Mouse (Mus musculus): ENCODE results near the gene Gabbr2.
A peak's percentile ranks its signal among the peaks of the same experiment; 100 is the strongest.

Gabbr2 gene

GRCm38 (mm10) chr4:46869380-46869779 is 122.3 kb downstream of the Gabbr2 start:
- no peak for ATAC-seq (ENCODE audit: insufficient number of reproducible peaks, low FRiP score, low TSS enrichment)

DNA sequence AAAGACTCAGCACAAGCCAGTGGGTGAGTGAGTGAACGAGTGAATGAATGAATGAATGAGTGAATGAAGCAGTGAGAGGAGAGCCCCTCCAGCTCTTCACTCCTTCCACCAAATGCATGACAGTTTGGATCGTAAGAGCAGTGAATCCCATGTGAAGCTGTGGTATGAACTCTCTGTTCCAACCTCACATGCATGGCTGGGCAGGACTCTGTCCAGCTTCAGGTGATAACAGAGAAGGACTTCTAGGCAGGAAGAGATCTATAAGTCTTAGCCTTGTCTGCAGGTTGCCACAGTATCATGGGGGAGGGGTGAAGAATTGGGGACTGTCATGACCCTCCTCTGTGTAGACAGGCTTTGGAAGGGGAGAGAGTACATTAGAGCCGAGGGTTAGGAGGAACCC is 122.8 kb downstream of the Gabbr2 start:
- no peak for ATAC-seq (ENCODE audit: insufficient number of reproducible peaks, low FRiP score, low TSS enrichment)

DNA sequence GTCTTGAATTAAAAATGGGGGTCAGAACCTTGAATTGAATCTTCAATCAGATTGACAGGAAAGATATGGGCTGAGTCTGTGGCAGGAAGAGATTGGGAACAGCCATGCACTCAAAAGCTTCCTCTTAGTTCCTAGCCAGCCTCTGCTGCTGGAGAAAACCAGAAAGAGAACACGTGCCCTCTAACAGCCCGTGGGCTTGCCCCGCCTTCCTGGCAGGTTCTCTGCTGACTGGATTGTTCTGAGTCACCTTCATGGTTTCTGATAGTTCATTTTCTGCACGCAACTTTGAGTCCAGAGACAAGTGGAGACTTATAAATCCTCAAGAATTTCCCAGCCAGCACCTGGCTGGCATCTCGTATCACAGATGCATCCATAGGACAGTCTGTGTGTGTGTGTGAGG is 123.5 kb downstream of the Gabbr2 start:
- no peak for ATAC-seq (ENCODE audit: insufficient number of reproducible peaks, low FRiP score, low TSS enrichment)

GRCm38 (mm10) chr4:46867779-46868178 is 123.9 kb downstream of the Gabbr2 start:
- no peak for ATAC-seq (ENCODE audit: insufficient number of reproducible peaks, low FRiP score, low TSS enrichment)

GRCm38 (mm10) chr4:46866070-46866469 is 125.6 kb downstream of the Gabbr2 start:
- no peak for ATAC-seq (ENCODE audit: insufficient number of reproducible peaks, low FRiP score, low TSS enrichment)

GRCm38 (mm10) chr4:46863721-46864120 is 128.0 kb downstream of the Gabbr2 start:
- no peak for ATAC-seq (ENCODE audit: insufficient number of reproducible peaks, low FRiP score, low TSS enrichment)

- ATAC-seq (ENCODE audit: insufficient number of reproducible peaks, low FRiP score, low TSS enrichment) = no peak
These were observed 129.0 kb downstream of the Gabbr2 start for GRCm38 (mm10) chr4:46862677-46863076.

GRCm38 (mm10) chr4:46860586-46860985 is 131.1 kb downstream of the Gabbr2 start:
- ATAC-seq (ENCODE audit: insufficient number of reproducible peaks, low FRiP score, low TSS enrichment) = no peak

GRCm38 (mm10) chr4:46858899-46859298 is 132.8 kb downstream of the Gabbr2 start:
- peak; percentile 88 for ATAC-seq (ENCODE audit: insufficient number of reproducible peaks, low FRiP score, low TSS enrichment)

DNA sequence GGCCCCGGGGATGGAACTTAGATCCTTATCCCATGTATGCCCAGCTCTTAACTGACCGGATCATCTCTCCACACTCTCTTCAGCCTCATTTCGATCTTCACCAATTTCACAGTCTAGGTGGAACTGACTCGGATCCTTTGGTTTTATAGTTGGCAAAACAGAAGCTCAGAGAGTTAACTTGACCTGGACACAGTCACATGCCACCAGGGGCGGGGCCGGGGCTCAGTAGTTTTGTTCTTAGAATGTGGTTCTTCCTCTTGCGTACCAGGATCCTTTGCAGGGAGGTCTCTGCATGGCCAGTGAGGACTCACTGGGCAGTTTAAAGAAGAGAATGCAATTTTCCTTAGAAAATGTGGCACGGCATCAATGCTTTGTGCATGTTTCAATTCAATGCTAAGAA is 135.5 kb downstream of the Gabbr2 start:
- ATAC-seq (ENCODE audit: insufficient number of reproducible peaks, low FRiP score, low TSS enrichment) = no peak

DNA sequence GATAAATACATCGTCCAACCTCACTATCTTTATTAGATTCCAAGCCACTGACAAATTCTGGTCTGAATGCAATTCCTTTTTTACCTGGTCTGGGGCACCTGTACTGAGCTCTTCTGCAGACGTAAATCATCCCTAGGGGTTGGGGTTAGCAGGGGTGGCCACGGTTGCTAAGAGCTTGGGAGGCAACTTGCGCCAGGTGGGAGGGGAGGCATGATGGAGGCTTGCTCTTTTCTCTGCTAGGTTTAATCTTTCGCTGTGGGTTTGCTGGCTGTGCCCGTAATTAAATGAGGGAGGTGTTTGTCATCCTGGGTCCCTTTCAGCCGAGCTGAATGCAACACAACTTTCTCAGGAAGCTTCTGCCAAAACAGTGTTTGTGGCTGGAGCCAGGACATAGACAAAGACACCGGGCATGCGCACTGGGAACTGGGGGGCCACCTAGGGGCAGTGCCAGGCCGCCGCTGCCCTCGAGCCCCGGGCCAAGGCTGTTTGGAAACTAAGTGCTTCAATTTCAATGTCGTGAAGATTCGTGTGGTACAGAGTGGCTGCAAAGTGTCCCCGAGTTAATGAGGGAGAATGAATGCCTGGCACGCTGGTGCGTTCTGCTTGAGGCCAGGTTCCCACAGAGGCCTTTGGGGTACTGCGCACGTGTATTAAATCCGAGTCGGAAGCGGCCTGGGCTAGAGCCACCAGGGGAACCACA is 136.8 kb downstream of the Gabbr2 start:
- ATAC-seq (ENCODE audit: insufficient number of reproducible peaks, low FRiP score, low TSS enrichment) = peak; percentile 26; the same call in 1 of the 2 replicates

GRCm38 (mm10) chr4:46853852-46854460 is 137.7 kb downstream of the Gabbr2 start:
- ATAC-seq (ENCODE audit: insufficient number of reproducible peaks, low FRiP score, low TSS enrichment) = no peak

- no peak for ATAC-seq (ENCODE audit: insufficient number of reproducible peaks, low FRiP score, low TSS enrichment)
These were observed 143.9 kb downstream of the Gabbr2 start for GRCm38 (mm10) chr4:46847745-46848144.

DNA sequence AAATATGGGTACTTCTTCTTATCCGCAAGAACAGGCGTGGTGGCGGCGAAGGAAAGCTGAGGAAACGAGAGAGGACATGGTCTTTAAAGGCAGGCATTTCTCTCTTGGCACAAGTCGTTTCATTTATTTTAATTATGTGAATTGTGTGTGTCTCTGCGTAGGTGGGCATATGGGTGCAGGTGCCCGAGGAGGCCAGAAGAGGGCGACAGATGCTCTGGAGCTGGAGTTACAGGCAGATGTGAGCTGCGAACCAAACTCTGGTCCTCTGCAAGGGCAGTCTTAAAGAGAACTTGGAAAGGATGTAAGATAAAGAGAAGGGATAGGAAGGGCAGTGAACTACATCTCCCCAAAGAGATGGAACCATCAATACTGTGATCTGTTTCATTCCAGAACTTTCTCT is 145.3 kb downstream of the Gabbr2 start:
- ATAC-seq (ENCODE audit: insufficient number of reproducible peaks, low FRiP score, low TSS enrichment) = no peak

DNA sequence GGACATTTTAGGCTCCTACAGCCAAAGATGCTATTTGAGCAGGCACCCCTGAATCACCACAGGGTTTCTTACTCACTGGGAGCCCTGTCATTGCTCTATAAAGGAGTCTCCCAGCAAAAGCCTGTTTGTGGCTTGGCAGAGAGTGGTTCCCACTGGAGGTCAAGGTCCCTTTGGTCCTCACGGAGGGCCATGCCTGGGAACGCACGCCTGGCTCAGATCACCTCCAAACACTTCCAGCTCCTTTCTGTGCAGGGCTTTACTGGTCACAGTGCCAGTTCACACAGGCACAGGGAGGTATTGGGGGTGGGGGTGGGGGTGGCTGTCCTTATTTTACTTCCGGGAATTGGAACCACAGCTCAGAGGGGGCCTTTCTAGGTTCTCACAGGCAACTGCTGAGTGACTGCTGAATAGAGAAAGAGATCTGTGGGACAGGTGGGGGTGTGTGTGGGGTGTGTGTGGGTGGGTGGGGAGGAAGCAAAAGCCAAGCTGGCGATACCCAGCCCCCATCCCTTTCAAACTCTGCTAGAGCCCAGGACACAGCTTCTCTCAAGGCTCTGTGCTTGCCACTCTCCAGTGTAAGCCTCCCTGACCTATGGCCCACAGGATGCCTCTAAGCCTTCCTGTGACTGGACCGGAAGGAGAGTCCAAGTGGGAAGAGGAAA is 146.6 kb downstream of the Gabbr2 start:
- no peak for ATAC-seq (ENCODE audit: insufficient number of reproducible peaks, low FRiP score, low TSS enrichment)

GRCm38 (mm10) chr4:46844567-46844966 is 147.1 kb downstream of the Gabbr2 start:
- no peak for ATAC-seq (ENCODE audit: insufficient number of reproducible peaks, low FRiP score, low TSS enrichment)

DNA sequence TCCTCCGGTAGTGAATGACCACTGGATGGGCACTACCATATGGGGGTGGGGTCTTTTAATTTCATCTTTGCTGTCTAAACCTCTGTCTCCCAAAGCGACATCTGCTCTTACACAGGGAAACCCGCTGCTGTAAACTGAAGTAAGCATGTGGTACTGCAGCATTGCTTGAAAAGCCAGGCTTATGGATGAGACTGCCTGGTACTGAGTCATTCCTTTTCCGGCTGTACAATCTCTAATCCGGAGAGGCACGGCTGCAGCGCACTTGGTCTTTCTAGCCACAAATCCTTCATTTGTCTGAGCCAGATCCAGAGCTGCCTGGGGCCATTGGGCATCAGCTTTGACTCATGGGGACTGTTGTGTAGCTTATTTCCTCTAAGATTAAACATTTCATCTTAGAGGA is 149.1 kb downstream of the Gabbr2 start:
- ATAC-seq (ENCODE audit: insufficient number of reproducible peaks, low FRiP score, low TSS enrichment) = no peak

DNA sequence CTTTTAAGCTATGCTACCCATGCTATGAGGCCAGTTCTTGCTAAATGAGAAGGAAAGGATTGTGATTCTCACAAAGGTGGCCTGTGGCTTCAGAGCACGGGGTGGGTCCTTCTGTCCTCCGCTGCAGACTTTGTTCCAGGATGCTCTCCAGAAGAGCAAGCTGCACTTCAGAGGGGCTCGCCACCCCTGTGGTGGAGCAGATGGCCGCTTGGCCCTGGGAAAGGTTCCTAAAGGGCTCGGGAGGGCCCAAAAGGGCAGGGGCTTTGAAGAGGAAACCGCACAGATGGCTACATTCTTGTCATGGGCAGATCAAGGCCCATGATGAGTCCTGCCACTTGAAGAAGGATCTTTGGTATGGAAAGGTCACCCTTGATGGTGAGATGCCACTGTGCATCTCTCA is 151.5 kb downstream of the Gabbr2 start:
- no peak; the same call in 1 of the 2 replicates for ATAC-seq (ENCODE audit: insufficient number of reproducible peaks, low FRiP score, low TSS enrichment)

GRCm38 (mm10) chr4:46837362-46837761 is 154.3 kb downstream of the Gabbr2 start:
- ATAC-seq (ENCODE audit: insufficient number of reproducible peaks, low FRiP score, low TSS enrichment) = no peak

DNA sequence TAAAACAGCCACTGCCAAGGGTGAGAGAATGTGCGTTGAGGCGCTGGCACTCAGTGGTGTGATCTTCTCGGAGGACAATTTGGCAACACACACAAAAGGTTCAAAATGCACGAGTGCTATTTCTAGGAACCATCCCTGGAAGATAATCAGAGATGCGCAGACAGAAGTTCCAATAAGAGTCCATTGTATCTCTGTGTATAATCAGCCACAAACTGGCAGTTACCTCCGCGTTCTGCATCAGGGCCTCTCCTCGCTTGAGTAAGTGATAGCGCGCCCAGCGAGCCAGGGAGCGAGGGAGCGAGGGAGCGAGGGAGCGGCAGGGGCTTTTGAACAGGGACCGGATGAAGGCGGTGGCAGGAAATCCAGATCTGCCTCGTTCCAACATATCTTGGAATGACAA is 155.6 kb downstream of the Gabbr2 start:
- ATAC-seq (ENCODE audit: insufficient number of reproducible peaks, low FRiP score, low TSS enrichment) = no peak

GRCm38 (mm10) chr4:46835064-46835463 is 156.6 kb downstream of the Gabbr2 start:
- ATAC-seq (ENCODE audit: insufficient number of reproducible peaks, low FRiP score, low TSS enrichment) = no peak

Data from cerebellum, adult (tissue).